In the genomic region with DNA sequence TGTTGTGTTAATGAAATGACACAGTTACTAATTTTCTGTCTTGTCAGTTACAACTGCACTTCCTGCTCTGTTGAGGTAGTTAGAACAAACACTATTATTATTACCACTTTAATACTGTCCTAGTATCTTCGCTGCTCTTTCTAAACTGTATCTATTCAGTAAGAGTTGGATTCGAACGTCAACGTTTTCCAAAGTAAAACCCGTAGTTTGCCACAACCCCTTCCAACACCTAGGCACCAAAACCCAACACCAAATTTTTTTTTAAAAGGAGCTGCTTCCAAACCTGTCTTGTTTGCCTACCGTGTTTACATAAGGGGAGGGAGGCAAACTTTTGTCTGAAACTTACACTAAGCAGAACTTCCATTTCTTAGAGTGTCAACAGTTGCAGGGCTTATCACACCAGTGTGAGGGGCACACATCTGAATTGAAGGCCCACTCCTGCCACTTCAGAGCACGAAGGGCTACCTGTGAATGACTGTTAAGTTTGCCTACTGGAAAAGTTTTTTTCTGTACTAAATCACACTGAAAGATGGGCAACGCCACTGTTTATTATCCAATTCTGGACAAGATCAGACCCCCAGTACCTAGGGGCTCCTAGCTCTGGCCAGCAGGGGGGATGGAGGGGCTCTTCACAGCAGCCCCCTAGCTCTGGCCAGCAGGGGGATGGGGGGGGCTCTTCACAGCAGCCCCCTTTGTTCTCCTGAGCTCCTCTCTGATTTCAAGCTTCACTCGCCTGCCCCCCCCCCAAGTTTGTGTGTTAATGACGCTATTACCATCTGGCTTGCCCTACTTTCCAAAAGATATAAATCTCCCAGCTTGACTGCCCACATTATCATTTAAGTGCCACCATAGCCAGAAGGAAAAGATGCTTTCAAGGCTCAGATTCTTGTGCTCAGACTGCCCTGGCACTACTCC, we compare ENCODE assay signal across 15 mouse cellular contexts. TPM values are rescaled to one million over a fixed set of nuclear protein-coding genes. Genes with fewer than 3 reads are reported as not detected.
DNase-seq lines count a peak whose midpoint lies in the region; ATAC-seq lines count a peak whose summit lies in the region.
"Had no signal": no experiment of that assay in that cellular context is flagged by ENCODE, and none has a peak within 500 bp of the region (broad histone marks: within the 10 kb centered on the region; RNA-seq: fewer than 3 reads in every experiment).

No protein-coding gene starts in this region.

- H3K36me3 ChIP-seq in forebrain, embryonic 14.5 days (ENCODE audit: control insufficient read depth, insufficient read depth, low read length): no peaks in the 10 kb centered on the region
- H3K36me3 ChIP-seq in midbrain, embryonic 12.5 days: no peaks in the 10 kb centered on the region
- no peaks in the 10 kb centered on the region for H3K36me3 ChIP-seq in liver, embryonic 11.5 days (ENCODE audit: control insufficient read depth, insufficient read depth, low read length)
- H3K36me3 ChIP-seq: G1E had no signal

- peaks cover 52% of the 10 kb centered on the region for H3K4me1 ChIP-seq in forebrain, embryonic 14.5 days (ENCODE audit: control insufficient read depth, insufficient read depth, low read length)
- H3K4me1 ChIP-seq in midbrain, embryonic 12.5 days: peaks cover 93% of the 10 kb centered on the region
- H3K4me1 ChIP-seq in liver, embryonic 11.5 days (replicated peaks; ENCODE audit: control insufficient read depth, insufficient read depth, low read length): peaks cover 8% of the 10 kb centered on the region

- H3K4me2 ChIP-seq in forebrain, embryonic 14.5 days (ENCODE audit: low read length): peak overlapping the region; percentile 90
- peak overlapping the region; percentile 85 for H3K4me2 ChIP-seq in midbrain, embryonic 12.5 days (replicated peaks)
- no peak overlapping the region for H3K4me2 ChIP-seq in liver, embryonic 11.5 days

- H3K27me3 ChIP-seq in forebrain, embryonic 14.5 days (replicated peaks; ENCODE audit: control insufficient read depth, insufficient read depth, low read length): no peaks in the 10 kb centered on the region
- peaks cover 11% of the 10 kb centered on the region for H3K27me3 ChIP-seq in midbrain, embryonic 12.5 days
- H3K27me3 ChIP-seq in liver, embryonic 11.5 days (replicated peaks; ENCODE audit: control insufficient read depth, insufficient read depth, low read length): peaks cover 99% of the 10 kb centered on the region

- no peak; the same call in 1 of the 2 replicates for ATAC-seq in forebrain, embryonic 14.5 days
- ATAC-seq in midbrain, embryonic 12.5 days (ENCODE audit: low FRiP score, low read depth): no peak
- ATAC-seq in cerebellum, adult (ENCODE audit: insufficient number of reproducible peaks, low FRiP score, low TSS enrichment): no peak
- ATAC-seq in liver, embryonic 11.5 days (replicated peaks; ENCODE audit: low FRiP score): no peak

- no peaks in the 10 kb centered on the region for H3K9me3 ChIP-seq in forebrain, embryonic 14.5 days (replicated peaks; ENCODE audit: control insufficient read depth, low read length)
- no peaks in the 10 kb centered on the region for H3K9me3 ChIP-seq in midbrain, embryonic 12.5 days
- no peaks in the 10 kb centered on the region for H3K9me3 ChIP-seq in liver, embryonic 11.5 days (ENCODE audit: control insufficient read depth, low read length)

- peak overlapping the region; percentile 43; the same call in 1 of the 2 replicates for H3K4me3 ChIP-seq in forebrain, embryonic 14.5 days (ENCODE audit: low read depth, low read length)
- H3K4me3 ChIP-seq in midbrain, embryonic 12.5 days: peak overlapping the region; percentile 45
- no peak overlapping the region for H3K4me3 ChIP-seq in liver, embryonic 11.5 days (ENCODE audit: low read depth, low read length)

- H3K27ac ChIP-seq in forebrain, embryonic 14.5 days (ENCODE audit: low read depth, low read length): peak overlapping the region; percentile 99
- peak overlapping the region; percentile 97 for H3K27ac ChIP-seq in midbrain, embryonic 12.5 days (replicated peaks)
- H3K27ac ChIP-seq in liver, embryonic 11.5 days (ENCODE audit: low read depth, low read length): no peak overlapping the region

- peak overlapping the region; percentile 81; the same call in 1 of the 2 replicates for H3K9ac ChIP-seq in forebrain, embryonic 14.5 days (ENCODE audit: low read length)
- peak overlapping the region; percentile 79 for H3K9ac ChIP-seq in midbrain, embryonic 12.5 days (replicated peaks)
- no peak overlapping the region for H3K9ac ChIP-seq in liver, embryonic 11.5 days (ENCODE audit: low read depth, low read length)

- WGBS in forebrain, embryonic 14.5 days: 2% methylated on average over 10 of the region's 10 CpGs
- 4% methylated on average over 10 of the region's 10 CpGs for WGBS in midbrain, embryonic 12.5 days
- 5% methylated on average over 10 of the region's 10 CpGs for WGBS in liver, embryonic 11.5 days

- DNase-seq in embryo, embryonic 10.5 days (ENCODE audit: low spot score): peak; percentile 71
- DNase-seq in embryo, embryonic 10 days (ENCODE audit: low spot score): no peak
- DNase-seq in forebrain, embryonic 14.5 days (ENCODE audit: low spot score): peak; percentile 68
- peak; percentile 93 for DNase-seq in retina, postnatal 1 day
- DNase-seq in adipocyte (ENCODE audit: low spot score): no peak
- DNase-seq in liver, embryonic 11.5 days (ENCODE audit: low spot score): no peak
- DNase-seq: heart, postnatal 10 days; kidney, postnatal 10 days; right cerebral cortex, postnatal 4 days; thymus, adult 2 months had no signal

RNA-seq across cellular contexts. Expression of a gene that starts 15.8 kb away (rescaled TPM):
- 26.6 and 32.0 TPM in 2 replicates for polyA plus RNA-seq in forebrain, embryonic 14.5 days (2014; fragmentation: Nextera tagmentation; extraction: Ambion mirVana)
- 49.5 and 61.1 TPM in 2 replicates for polyA plus RNA-seq in midbrain, embryonic 12.5 days (2016; fragmentation: Nextera tagmentation; extraction: Ambion mirVana)
- 0.48 and 0.55 TPM in 2 replicates for polyA plus RNA-seq in liver, embryonic 11.5 days (2014; fragmentation: Nextera tagmentation; extraction: Ambion mirVana)
- polyA plus RNA-seq: G1E; gonadal fat pad, adult 2 months; liver, embryonic 16.5 days had no signal

Comparison
In these comparisons a context has a peak if more than half of its experiments do, and no peak if none do; other contexts are left out.
1. DNase-seq: peak in embryo, embryonic 10.5 days (single experiment), forebrain, embryonic 14.5 days (single experiment) and retina, postnatal 1 day (single experiment); none in embryo, embryonic 10 days (single experiment), adipocyte (single experiment) and liver, embryonic 11.5 days (single experiment).
2. RNA of a gene that starts 15.8 kb away (polyA plus RNA-seq): 49.5 to 61.1 TPM in midbrain, embryonic 12.5 days and 26.6 to 32.0 TPM in forebrain, embryonic 14.5 days; 0.48 to 0.55 TPM in liver, embryonic 11.5 days; every median in the first group is over 10 times any median in the second.